Mouse (Mus musculus) A20 (cell line): ENCODE data around the gene Dse.
A peak's percentile ranks its signal among the peaks of the same experiment; 100 is the strongest.

Source experiments
- DNase-seq: peaks from one replicate; pipeline ENCODE4 v3.0.0-alpha.2; 2011; ENCODE audit warnings: low read depth, low spot score

The Dse gene

DNA sequence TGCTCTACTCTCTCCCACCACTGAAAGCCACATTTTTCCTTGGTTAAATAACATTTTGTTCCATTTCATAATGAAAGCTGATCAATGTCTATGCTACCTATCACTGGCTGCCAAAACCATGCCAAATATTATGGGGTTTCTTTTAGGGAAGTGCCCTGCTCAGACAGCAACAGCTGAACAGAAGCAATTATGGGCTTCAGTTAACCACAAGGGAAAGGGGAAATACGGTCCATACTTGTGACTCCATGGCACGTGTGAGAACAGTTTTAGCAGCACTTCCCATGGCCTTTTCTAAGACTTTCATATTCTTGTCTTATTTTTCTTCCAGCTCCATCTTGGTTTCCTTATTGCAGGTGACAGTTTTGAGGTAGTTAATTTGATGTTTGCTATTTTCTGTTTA lies 76.2 kb downstream of the Dse start:
- peak; percentile 37 for DNase-seq

DNA sequence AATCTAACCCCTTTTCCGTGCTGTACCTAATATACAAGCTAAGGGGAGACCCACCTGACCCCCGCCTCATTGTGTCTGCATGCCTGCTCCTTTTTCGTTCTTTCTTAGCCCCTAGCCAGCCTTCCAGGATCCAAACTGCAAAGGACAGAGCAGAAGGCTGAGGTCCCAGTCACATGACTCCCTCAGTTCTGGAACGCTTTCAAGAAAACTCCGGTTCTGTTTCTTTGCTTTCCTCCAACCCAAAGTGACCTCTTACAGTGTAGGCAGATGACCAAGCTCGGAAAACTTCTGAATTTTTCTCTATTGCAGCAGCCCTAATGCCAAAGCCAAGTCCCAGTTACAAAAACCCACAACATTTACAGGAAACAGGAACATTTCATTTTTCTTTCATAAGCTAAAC lies 79.1 kb downstream of the Dse start:
- no peak for DNase-seq

DNA sequence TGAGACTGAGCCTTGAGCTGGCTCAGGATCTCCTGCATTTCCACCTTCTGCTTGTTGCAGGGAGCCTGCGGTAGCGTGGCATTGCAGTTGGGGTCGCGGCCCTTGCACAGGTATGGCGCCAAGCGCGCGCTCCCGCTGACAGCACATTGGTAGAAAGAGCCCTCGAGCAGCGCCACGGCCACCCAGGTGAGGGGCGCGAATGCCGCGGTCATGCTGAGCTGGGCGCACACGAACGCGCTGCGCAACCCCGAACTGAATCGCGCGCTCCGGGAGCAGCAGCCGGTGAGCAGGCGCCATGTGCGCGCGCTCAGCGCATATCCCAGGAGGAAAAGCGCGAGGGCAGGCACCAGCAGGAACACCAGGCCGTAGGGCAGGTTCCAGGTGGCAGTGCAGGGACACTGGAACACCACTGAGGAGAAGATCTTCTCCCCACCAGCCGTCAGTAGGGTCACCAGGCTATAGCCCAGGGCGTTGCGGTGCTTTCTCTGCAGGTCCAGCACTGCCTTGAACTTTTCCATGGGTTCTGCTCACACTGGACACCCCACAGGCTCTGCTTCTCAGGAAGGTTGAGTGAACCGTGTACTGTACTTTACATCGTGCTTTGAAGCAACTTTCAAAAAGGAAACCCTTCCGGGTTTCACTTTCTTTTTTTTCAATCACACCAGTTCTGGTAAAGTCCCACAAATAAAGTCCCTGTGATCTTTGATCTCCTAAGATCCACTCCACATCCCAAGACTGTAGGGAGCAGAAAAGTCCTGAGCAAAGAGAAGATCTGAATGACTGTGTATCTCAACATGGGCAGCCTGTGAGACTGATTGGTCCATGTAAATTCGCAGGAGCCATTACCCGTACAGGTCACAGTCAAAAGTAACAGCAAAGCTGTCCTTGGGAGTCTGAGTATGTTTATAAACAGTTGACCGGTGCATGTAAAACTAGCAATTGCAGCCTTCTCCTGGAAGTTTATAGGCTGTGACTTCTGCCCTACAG lies 79.8 kb downstream of the Dse start, which contains the start of gene Calhm6:
Calhm6 (minus strand) TSS at position 593 of the 987 bp plus-strand sequence.
- peak; percentile 64 for DNase-seq

GRCm38 (mm10) chr10:34118421-34118820 lies 89.1 kb downstream of the Dse start:
- DNase-seq, result peak; percentile 14

DNA sequence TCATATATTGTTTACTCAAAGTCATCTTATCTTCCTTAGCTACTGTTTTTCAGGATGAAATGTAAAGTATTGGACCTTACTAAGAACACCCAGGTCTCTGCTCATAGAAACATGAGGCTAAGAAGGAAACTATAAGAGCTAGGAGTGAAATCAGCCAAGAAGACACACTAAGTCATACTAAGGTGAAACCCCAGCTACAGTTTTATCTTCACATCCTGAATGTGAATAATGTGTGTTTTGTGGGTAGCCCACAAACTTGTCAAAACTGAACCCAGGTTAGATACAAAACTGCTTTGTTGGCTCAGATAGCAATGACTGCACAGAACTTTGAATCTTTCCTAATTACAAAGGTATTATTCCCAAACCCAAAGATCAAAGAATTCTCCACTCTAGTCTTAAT lies 89.7 kb downstream of the Dse start:
- peak; percentile 16 for DNase-seq

GRCm38 (mm10) chr10:34117131-34117530 lies 90.4 kb downstream of the Dse start:
- peak; percentile 16 for DNase-seq

GRCm38 (mm10) chr10:34111964-34112738 lies 95.4 kb downstream of the Dse start:
- no peak for DNase-seq

DNA sequence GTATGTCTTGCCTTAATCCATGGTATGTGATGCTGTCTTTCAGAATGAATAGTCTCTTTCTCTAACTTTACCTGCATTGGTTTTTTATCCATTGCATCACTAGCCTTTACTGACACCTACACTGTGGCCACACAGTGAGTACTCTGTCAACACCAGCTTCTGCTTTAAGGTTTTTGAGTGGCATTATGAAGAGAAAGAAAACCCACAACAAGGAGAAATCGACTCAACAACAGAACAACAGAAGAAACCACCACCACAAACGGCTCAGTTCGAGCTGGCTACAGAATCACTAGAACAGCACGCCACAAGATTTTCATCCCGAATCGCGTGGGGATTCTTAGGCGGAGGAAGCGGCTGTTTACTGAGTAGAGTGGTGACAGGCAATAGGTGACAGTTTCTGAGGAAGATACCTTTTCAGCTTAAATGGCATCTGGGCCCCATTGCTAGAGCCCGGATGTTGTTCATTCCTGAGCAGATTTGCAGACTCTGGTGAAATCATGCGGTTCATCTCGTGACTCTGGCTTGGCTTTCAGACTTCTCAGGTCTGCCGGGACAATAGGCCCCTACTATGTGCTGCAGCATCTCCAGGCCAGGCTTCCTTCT lies 96.6 kb downstream of the Dse start:
- DNase-seq, result no peak
